Mouse (Mus musculus) cerebellum, adult 9-10 months (tissue): ENCODE data around the gene Gm21921.
"Not testable (repeated sequence)": the region's sequence is repeated elsewhere in the genome, so short reads cannot be mapped to it uniquely, and the experiment has no call there.

Source experiments
- DNase-seq: peaks from one replicate; pipeline ENCODE4 v3.0.0; 2022

The Gm21921 gene

DNA sequence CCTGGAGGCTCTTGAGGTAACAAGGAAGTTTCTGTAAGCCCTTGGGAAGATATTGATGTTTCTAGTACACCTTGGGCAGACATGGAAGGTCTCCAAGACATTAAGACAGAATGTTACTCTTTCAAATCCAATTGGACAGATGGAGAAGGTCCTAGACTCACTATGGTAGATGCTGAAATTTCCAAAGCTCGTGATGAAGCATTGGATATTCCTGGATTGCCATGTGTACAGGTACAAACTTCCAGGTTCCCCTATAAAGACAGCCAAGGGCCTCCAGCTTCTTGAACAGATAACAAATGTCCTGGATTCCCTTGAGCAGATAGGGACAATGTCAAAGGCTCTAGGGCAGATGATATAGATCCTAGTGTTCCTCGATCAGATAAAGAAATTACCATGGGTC, at the start of gene Gm21921:
Gene Gm21921 (minus strand): TSS at position 101 of the 400 bp plus-strand sequence.
- not testable (repeated sequence) for DNase-seq
